ENCODE assay signal across 26 mouse cellular contexts in genomic region chr9:23064811-23065210, GRCm38 (mm10).
"Had no signal": no experiment of that assay in that cellular context is flagged by ENCODE, and none has a peak within 500 bp of the region (broad histone marks: within the 10 kb centered on the region; RNA-seq: fewer than 3 reads in every experiment).

No protein-coding gene starts in this region.

- H3K9ac ChIP-seq: heart, embryonic 13.5 days; heart, embryonic 15.5 days; hindbrain, embryonic 13.5 days; hindbrain, embryonic 15.5 days; limb, embryonic 12.5 days; liver, embryonic 13.5 days; liver, embryonic 15.5 days had no signal

- H3K4me3 ChIP-seq: gastrocnemius, adult 2 months; heart, adult 2 months; heart, embryonic 13.5 days; heart, embryonic 15.5 days; hindbrain, embryonic 13.5 days; hindbrain, embryonic 15.5 days; layer of hippocampus, adult 2 months; left cerebral cortex, adult 2 months; limb, embryonic 10.5 days; limb, embryonic 12.5 days; liver, embryonic 13.5 days; liver, embryonic 15.5 days had no signal

- H3K27ac ChIP-seq: gastrocnemius, adult 2 months; heart, adult 2 months; heart, embryonic 13.5 days; heart, embryonic 15.5 days; hindbrain, embryonic 13.5 days; hindbrain, embryonic 15.5 days; hindbrain, postnatal 0 days; layer of hippocampus, adult 2 months; left cerebral cortex, adult 2 months; limb, embryonic 10.5 days; limb, embryonic 12.5 days; liver, embryonic 13.5 days; liver, embryonic 15.5 days had no signal

- DNase-seq: gastrocnemius, adult 2 months; gastrocnemius, postnatal 10 days; gastrocnemius, postnatal 25 days; heart, adult 11 months; heart, adult 2 months; heart, postnatal 14 days; heart, postnatal 36 days; kidney, adult 18-20 months; kidney, adult 8-10 months; kidney, postnatal 10 days; kidney, postnatal 25 days; kidney, postnatal 4 days; liver; liver, embryonic 13.5 days had no signal

- ATAC-seq: hindbrain, postnatal 0 days had no signal

- H3K4me2 ChIP-seq: heart, embryonic 11.5 days; heart, embryonic 13.5 days; heart, embryonic 15.5 days; hindbrain, embryonic 13.5 days; hindbrain, embryonic 15.5 days; limb, embryonic 12.5 days; liver, embryonic 11.5 days; liver, embryonic 13.5 days; liver, embryonic 15.5 days had no signal

- H3K36me3 ChIP-seq: heart, embryonic 13.5 days; heart, embryonic 15.5 days; hindbrain, embryonic 13.5 days; hindbrain, embryonic 15.5 days; limb, embryonic 10.5 days; limb, embryonic 12.5 days; liver, embryonic 13.5 days; liver, embryonic 15.5 days had no signal

- H3K9me3 ChIP-seq: heart, embryonic 13.5 days; heart, embryonic 15.5 days; hindbrain, embryonic 13.5 days; hindbrain, embryonic 15.5 days; limb, embryonic 10.5 days; limb, embryonic 12.5 days; liver, embryonic 13.5 days; liver, embryonic 15.5 days had no signal

- H3K4me1 ChIP-seq: liver, embryonic 13.5 days; liver, embryonic 15.5 days had no signal

- H3K27me3 ChIP-seq: heart, embryonic 15.5 days; hindbrain, embryonic 13.5 days; hindbrain, embryonic 15.5 days; liver, embryonic 13.5 days; liver, embryonic 15.5 days had no signal
